Mouse (Mus musculus): Measurements from ENCODE around the gene Prr12.

The Prr12 gene

GRCm38 (mm10) chr7:45050945-45051600 lies 1.6 kb downstream of the Prr12 start:
- 12% methylated on average over 16 of the region's 16 CpGs for WGBS

GRCm38 (mm10) chr7:45048923-45049657 lies 3.6 kb downstream of the Prr12 start:
- 81% methylated on average over 23 of the region's 23 CpGs for WGBS

GRCm38 (mm10) chr7:45048001-45048890 lies 4.4 kb downstream of the Prr12 start:
- WGBS: 85% methylated on average over 38 of the region's 38 CpGs

GRCm38 (mm10) chr7:45047491-45047890 lies 5.2 kb downstream of the Prr12 start:
- 94% methylated on average over 14 of the region's 14 CpGs for WGBS

GRCm38 (mm10) chr7:45046853-45047350 lies 5.8 kb downstream of the Prr12 start:
- WGBS: 92% methylated on average over 26 of the region's 26 CpGs

GRCm38 (mm10) chr7:45045741-45046140 lies 6.9 kb downstream of the Prr12 start:
- 93% methylated on average over 22 of the region's 22 CpGs for WGBS

GRCm38 (mm10) chr7:45043307-45043706 lies 9.4 kb downstream of the Prr12 start:
- 74% methylated on average over 14 of the region's 14 CpGs for WGBS

- WGBS: 91% methylated on average over 9 of the region's 9 CpGs
Measured at GRCm38 (mm10) chr7:45040851-45041250, 11.8 kb downstream of the Prr12 start.

GRCm38 (mm10) chr7:45038411-45038810 lies 14.3 kb downstream of the Prr12 start:
- WGBS: 98% methylated on average over 9 of the region's 9 CpGs

- WGBS: 62% methylated on average over 7 of the region's 7 CpGs
Measured at GRCm38 (mm10) chr7:45037720-45038361, 14.8 kb downstream of the Prr12 start.

GRCm38 (mm10) chr7:45036702-45037101 lies 16.0 kb downstream of the Prr12 start:
- WGBS: 91% methylated on average over 11 of the region's 11 CpGs

GRCm38 (mm10) chr7:45035631-45036030 lies 17.1 kb downstream of the Prr12 start:
- WGBS: 83% methylated on average over 3 of the region's 3 CpGs

- 94% methylated on average over 19 of the region's 19 CpGs for WGBS
Measured at GRCm38 (mm10) chr7:45033722-45034359, 18.8 kb downstream of the Prr12 start.

GRCm38 (mm10) chr7:45030857-45031256 lies 21.8 kb downstream of the Prr12 start:
- 94% methylated on average over 8 of the region's 8 CpGs for WGBS

- WGBS: 89% methylated on average over 6 of the region's 6 CpGs
Measured at GRCm38 (mm10) chr7:45029995-45030394, 22.7 kb downstream of the Prr12 start.

- 91% methylated on average over 11 of the region's 11 CpGs for WGBS
Measured at GRCm38 (mm10) chr7:45028351-45028750, 24.3 kb downstream of the Prr12 start.

GRCm38 (mm10) chr7:45027761-45028160 lies 24.9 kb downstream of the Prr12 start:
- 91% methylated on average over 9 of the region's 9 CpGs for WGBS

- WGBS: 62% methylated on average over 2 of the region's 2 CpGs
Measured at GRCm38 (mm10) chr7:45026256-45026655, 26.4 kb downstream of the Prr12 start.

- 46% methylated on average over 8 of the region's 8 CpGs for WGBS
Measured at GRCm38 (mm10) chr7:45025601-45026220, 27.0 kb downstream of the Prr12 start.
